Mouse (Mus musculus) frontal cortex, postnatal 10 days (tissue): ENCODE data around the gene Ajm1.
"Not testable (repeated sequence)": the region's sequence is repeated elsewhere in the genome, so short reads cannot be mapped to it uniquely, and the experiment has no call there.

Source experiments
- DNase-seq, 2 experiments: peaks; one replicate each; pipeline ENCODE4 v3.0.0; 2022; ENCODE audit warnings: low spot score in 2 of 2, mixed read lengths in 1 of 2

Gene Ajm1

DNA sequence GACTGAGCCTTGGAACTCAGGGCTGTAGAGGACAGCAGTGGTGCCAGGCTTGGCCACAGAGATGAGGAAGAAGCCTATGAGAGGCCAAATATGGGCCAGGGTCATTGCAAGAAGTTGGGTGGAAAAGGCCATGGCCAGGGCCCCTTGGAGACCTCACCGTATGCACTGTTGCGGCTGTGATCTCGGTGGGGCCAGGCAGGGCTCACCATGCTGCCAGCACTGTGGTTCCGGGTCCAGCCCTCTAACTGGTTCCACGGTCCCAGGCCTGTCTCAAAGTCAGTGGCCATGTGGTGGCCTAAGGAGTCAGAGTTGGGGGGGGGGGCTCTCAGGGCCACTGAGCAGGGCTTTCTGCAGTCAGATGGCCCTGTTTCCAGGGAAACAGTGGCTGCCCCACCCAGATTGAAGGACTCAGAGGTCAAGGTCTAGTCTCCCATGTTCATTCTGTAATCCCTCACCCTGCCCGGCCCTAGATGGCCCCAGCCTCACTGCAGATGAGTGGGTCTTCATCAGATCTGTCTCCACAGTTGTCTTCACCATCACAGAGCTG, 13.0 kb downstream of the Ajm1 start:
- no peak for DNase-seq

DNA sequence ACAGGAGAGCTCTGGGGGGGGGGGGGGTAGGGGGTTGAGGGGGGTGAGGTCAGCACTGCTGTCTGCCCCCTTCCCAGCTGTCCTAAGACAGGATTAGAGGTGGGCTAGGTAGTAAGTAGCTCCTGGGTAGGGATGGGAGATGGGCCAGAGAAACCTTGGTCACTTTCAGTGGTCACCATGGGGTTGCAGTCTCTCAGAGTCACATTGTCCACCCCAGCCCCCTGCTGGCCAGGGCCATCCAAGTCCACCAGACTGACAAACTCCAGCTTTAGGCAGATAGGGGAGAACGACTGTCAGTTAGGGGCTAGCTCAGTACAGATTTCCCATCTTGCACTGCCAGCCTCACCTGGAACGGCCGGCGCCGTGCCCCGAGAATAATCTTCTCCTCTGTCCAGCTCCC, 15.0 kb downstream of the Ajm1 start:
- no peak for DNase-seq

DNA sequence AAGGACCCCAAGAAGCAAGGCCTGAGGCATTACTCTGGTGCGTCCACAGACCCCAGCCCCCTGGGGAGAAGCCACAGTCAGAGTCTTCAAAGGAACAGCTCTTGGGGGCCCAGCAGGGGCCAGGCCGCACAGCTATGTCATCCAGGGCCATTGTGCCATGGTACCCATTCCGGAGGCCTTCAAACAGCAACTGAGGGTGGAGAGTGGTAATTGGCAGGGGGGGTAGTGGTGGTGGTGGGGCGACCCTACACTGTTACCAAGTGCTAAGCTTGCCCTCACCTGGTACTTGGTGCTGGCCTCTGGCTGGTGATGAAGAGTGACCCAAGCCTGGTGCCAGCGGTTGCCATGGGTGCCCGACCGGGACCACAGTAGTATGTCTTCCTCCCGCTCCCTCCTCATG, 15.8 kb downstream of the Ajm1 start:
- DNase-seq, result no peak

DNA sequence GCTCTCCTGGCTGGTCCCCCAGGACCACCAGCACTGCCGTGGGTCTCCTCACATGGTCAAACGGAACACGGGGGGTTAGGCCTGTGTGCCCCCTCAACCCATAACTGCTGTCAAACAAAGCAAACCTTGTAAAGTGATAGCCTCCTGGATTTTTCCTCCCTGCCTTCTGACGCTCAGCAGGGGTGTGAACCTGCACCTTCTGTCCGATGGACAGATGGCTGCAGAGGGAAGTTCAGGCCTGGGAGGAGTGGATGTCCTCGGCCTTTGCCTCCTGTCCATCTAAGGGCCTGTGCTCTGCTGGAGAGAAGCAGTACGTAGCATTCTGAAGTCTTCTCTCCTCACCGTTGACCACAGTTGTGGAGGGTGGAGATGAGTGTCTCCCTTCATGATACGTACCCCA, 19.6 kb downstream of the Ajm1 start:
- no peak for DNase-seq

DNA sequence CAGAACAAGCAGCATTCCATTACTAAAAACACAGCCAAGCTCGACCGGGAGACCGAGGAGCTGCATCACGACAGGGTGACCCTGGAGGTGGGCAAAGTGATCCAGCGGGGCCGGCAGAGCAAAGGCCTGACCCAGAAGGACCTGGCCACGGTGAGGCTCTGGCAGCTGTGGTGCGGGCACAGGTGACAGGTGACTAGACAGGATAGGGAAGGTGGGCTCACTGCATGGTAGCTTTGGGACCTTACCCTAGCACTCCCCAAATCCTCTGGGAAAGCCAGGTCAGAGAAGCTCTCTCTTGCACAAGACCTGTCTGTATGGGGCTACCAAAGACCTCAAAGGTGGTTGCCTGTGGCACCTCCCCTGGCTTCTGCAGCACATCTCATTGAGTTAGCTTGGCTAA, 21.0 kb downstream of the Ajm1 start:
- no peak for DNase-seq

DNA sequence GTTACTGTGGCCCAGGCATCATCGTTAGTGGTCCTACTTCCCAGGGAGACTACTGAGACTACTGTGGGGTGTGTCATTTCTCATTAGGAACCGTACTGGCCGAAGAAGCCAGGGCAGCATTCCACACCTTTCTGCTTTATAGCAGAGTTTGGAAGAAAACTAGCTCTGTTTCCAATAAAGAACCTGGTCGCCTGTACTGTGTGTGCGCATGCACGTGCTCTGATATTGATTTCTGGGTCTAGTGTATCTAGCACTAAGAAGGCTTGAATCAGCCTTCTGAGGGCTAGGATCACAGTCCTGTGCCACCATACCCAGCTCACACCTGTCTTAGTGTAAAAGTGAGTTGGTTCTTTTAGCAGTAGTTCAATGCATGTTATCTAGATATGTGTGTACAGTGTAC, 22.8 kb downstream of the Ajm1 start:
- no peak for DNase-seq

DNA sequence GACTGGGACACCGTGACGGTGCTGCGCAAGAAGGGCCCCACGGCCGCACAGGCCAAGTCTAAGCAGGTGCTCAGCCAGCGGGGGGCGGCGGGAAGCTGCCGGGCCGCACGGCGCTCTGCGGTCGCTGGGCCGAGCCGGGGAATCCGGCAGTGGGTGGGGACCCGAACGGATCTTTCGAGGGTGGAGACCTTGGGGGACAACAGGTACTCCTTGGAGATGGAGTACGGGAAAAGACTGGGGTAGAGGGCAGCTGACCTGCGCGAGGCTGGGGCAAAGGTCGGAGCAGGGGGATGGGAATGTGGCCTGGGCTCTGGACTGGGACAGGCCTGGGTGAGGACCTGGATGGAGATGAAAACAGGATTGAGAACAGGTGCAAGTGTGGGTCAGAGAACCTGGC, 23.6 kb downstream of the Ajm1 start:
- no peak for DNase-seq

DNA sequence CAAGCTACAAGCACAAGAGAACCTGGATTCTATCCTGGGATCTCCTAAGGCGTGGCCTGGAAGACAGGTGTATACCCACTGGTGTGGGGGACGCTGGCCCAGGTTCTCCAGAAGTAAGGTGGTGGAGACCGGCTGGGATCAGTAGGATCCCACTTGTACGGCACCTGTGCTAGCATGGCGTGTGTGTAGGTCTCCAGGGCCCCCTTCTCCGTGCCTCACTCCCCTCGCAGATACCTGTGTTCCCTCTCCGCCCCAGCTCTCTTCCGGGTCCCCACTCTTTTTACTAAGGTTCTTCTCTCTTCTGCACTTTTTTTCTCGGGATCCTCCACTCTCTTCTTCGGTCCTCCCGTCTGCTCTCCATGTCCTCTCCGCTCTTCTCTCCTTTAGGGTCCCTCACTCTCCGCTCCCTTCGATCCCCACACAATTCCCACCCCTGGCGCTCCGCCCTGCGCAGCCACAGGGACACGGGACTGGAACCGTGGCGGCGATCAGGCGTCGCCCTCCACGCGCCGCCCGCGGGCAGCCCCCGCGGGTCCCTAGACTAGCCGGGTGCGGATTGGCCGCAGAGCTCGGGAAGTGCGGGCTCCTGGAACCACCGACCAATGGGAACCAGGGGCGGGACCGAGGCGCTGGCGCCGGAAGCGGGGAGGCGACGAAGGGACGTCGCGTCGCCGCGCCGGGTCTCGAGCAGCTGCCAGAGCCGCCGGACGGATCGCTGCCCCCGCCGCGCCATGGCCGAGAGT, 24.2 kb downstream of the Ajm1 start, which contains the start of gene Edf1:
Gene Edf1, plus strand, starts transcription at position 627 of the 743 bp plus-strand sequence.
- peak; percentile 90 to 95 for DNase-seq

DNA sequence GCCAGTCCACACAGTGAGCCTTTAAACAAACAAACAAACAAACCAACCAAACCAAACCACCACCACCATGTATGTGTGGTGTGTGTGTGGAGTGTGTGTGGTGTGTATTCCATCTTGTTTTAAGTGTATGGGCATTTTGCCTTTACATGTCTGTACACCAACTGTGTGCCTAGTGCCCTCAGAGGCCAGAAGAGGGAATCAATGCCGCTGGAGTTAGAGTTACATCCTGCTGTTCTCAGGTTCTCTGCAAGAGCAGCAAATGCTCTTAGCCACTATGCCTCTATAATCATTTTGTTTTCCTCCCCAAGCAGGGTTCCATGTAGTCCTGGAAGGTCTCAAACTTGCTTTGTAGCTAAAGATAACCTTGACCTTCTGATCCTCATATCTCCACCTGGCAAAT, 25.3 kb downstream of the Ajm1 start:
- DNase-seq, result no peak

DNA sequence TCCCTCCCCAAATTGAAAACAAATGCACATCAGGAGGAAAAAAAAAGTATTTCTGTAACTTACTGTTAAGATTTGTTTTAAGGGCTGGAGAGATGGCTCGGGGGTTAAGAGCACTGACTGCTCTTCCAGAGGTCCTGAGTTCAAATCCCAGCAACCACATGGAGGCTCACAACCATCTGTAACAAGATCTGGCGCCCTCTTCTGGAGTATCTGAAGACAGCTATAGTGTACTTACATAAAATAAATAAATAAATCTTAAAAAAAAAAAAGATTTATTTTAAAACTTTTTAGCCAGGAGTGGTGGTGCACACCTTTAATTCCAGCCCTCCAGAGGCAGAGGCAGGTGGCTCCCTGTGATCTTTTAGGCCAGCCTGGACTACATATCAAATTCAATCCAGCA, 26.1 kb downstream of the Ajm1 start:
- not testable (repeated sequence) for DNase-seq

DNA sequence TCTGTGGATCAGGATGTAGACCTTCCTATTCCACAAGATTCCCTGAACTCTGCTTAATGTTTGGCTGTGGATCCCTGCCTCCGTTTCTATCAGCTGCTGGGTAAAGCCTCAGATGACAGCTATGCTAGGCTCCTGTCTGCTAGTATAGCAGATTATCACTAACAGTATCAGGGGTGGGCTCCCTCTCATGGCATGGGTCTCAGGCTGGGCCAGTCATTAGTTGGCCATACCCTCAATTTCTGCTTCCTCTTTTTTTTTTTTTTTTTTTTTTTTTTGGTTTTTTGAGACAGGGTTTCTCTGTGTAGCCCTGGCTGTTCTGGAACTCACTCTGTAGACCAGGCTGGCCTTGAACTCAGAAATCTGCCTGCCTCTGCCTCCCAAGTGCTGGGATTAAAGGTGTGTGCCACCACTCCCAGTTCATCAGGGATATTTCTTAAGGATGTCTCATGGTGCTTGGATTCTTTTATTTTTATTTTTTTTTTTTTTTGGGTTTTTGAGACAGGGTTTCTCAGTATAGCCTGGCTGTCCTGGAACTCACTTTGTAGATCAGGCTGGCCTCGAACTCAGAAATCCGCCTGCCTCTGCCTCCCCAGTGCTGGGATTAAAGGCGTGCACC, 28.3 kb downstream of the Ajm1 start:
- not testable (repeated sequence) for DNase-seq

DNA sequence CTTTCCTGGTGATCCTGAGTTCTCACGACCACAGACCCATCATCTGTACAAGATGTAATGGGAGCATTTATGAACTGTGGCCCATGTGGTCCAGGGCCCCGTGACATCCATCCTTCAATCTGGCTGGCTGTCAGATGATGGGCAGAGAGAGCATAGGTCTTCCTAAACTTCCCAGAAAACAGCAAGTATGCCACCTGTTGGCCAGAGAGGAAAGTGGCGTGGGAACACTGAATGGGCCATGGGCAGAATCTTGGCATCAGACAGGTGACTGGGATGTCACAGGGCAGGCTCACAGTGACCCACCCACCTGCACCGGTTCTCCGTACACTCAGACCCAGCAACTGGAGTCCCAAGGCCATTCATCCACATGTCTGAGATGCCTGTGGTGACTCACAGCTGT, 30.4 kb downstream of the Ajm1 start:
- no peak for DNase-seq

DNA sequence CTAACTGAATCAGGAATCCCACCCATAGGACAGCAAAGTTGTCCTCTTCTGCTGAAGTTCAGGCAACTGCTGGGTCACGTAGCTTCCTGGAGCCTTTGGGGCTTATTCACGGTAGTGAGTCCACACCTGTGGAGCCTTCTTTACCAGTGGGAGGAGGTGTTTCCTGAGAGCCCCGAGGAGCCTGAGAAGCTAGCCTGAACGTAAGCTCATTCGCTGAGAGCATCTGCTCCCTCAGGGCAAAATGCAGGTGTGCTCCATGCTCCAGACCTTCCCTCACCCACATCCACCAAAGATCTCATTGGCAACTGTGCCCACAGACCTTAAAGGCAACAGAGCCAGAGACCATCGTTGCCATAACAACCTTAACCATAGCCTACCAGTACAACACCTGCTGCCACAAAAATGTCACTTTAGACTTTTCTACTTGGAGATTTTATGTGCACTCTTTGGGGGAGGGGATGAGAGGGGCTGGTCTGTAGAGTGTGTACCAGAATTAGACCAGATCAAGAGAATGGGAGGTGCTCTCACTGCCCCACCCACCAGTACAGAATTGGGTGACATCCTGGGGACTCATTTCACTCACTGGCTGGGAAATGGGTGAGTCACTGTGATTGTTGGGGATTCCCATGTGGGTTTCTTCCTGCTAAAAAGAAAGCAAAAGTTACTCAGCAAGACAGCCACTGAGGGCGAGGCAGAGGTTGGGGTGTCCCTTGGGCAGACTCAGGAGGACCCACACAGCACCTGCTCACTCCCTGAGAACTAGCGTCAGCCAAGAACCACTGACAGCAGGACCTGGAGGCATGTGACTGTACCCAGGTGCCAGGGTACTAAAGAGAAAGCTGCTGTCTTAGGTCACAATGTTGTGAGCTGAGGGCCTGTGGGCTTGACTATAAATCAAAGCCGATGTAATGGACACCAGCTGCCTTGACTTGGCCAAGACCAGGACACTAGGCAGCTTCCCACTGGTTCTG, 32.3 kb downstream of the Ajm1 start:
- no peak for DNase-seq

DNA sequence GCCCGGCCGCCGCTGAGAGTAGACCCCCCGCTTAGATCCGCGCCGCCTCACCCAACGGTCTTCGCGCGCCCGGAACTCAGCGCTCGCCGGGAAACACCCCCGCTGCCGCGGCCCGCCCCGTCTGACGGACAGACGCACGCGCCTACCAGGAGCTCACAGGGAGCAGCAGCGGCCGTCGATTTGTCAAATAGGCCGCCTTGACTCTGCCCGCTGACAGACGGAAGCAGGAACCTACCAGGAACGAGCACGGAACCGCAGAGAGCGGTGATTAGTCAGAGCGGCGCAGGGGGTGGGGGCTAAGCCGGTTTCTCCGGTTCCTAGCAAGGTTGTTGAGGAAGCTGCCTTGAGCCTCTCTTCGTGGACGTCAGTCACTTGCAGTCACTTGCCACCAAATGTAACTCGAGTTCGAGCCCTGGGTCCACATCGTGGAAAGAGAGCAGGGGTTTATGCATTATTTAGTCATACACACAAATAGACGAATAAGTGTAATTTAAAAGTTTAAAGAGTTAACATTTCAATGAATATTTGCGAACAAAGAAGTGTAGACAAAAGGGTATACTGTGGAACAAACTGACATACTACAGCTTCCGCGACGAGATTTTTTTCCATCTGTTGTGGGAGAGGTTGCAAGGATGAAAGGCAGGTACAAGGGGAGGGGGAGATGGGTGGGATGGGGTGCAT, 34.6 kb downstream of the Ajm1 start, which contains the start of gene Traf2:
Gene Traf2, minus strand, starts transcription at position 130 of the 681 bp plus-strand sequence.
- peak; percentile 99 for DNase-seq

DNA sequence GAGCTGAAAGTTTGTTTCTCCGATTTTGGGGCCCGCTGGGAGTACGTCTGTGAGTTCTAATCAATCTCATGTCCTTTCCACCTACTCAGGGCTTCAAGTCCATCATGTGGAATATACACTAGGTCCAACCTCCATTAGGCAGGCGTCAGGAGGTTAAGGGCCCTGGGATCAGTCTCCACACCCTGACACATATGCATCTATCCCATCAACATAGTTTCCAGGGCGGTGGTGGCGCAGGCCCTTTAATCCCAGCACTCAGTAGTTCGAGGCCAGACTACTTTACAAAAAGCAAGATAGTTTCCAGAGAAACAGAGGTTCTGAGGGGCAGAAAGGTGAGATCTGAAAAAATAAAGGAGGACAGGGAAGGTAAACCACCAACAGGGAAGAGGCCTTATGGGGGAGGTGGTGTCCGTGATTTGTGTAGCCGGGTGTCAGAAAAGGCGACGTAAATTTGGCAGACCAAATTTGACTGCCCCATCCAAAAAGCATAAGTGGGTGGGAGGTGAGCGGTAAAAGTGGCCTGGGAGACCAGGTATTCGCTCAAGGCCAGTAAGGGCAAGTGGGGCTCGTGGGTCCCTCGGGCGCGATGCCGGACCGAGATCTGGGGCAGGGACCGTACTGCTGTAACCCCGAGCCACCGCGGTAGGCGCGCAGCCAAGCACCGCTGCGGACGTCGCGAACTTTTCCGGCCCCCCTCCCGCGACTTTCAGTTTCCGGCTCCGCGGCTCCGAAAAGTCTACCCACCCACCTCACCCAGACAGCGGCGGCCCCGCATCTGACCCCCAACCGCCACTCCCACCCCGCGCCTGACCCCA, 35.4 kb downstream of the Ajm1 start:
- DNase-seq, result no peak

DNA sequence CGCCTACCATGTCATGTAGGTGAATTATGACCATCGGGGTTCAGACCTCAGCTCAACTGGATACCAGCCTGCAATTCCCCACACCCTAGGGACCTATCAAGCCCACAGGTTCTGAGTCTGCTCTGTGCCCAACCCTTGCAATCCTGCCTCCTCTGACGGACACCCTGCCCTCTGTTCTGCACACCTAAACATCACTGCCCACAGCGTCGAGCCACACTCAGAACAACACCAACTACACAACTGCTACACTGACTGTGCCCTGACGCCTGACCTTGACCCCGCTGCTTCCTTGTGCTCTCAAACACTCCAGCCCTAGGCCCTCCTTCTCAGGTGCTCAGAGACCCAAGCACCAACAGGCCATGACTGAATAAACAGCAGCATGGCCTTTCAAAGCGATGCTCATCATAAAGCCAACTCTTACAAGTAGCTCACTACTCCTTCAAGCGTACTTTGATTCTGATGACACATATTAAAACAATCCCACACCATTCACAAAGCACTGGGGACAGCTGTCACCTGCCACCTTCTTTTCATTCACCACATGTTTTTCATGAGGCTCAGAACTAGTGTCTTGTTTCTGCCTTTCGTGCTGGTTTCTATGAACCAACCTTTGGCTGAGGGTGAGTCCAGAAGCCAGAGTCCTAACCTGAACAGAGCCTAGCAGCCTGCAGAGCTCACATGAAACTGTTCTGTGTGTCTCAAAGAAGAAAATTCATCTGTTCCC, 39.8 kb downstream of the Ajm1 start:
- no peak for DNase-seq

DNA sequence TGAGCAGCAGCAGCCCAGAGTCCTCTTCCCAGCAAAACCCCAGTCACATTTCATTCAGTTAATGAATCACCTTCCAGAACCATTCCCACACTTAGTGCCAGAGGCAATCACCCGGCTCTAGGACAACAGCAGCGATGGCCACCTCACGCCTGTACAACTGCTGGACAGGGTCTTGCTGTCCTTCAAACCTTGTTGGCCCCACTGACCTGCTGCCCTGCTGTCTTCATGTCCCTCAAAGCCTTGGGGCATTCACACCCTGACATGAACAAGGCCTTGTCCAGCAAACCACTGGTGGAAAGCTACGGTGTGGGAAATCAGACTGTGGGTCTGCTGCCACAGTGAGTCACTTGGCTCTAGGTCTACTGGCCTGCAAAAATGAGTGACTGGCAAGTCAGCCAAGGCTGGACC, 41.0 kb downstream of the Ajm1 start:
- no peak for DNase-seq

DNA sequence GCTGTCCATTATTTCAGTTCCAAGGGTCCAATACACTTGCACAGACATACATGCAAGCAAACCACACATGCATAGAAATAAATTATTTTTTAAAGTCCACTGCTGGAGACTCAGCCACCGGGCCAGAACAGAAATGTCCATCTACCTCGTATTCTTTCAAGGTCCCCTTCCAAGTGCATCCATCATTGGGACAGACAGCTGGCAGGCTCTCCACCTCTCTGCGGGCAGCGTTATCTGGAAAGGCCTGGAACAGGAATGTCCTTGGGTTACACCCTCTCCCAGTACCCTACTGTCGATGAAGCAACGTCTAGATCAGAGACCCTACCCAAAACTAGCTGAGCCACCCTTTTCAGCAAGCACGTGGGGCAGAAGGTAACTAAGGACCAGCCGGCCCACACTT, 45.0 kb downstream of the Ajm1 start:
- DNase-seq, result no peak

DNA sequence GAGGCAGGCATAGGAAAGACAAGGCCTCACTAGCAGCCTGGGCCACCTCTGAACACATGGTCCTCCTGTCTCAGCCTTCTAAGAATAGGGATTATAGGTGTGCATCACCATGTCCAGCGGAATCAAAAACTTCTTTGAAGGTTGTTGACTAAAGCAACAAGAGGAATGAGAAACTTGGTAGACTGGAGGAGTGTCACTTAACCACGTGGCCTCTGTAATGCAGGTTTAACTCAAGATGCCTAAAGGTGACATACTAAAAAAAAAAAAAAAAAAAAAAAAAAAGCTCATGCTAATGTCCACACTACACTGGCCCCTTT, 46.7 kb downstream of the Ajm1 start:
- DNase-seq, result no peak
